Mouse (Mus musculus) liver, embryonic 16.5 days (tissue): ENCODE measurements around the gene Olfr330. TPM values are rescaled to one million over a fixed set of nuclear protein-coding genes. Genes with fewer than 3 reads are reported as not detected.
"Not testable (repeated sequence)": the region's sequence is repeated elsewhere in the genome, so short reads cannot be mapped to it uniquely, and the experiment has no call there.

Experiments
- ATAC-seq: fragments of 200-750 bp; cut with Nextera tagmentation; 2 replicates; pipeline ENCODE4 v1.8.0; 2017; ENCODE audit warnings: low read depth, mild to moderate bottlenecking, moderate number of reproducible peaks, moderate library complexity
- H3K27ac ChIP-seq: fragments of 300-500 bp; sonication (generic); 2 replicates; pipeline ENCODE4 v1.5.1; 2014; ENCODE audit warnings: mild to moderate bottlenecking, low read length
- H3K27me3 ChIP-seq: fragments of 300-500 bp; sonication (generic); 2 replicates; pipeline ENCODE4 v1.6.1; 2014; ENCODE audit warnings: low read depth, low read length, mixed read lengths; ENCODE audit not compliant: control insufficient read depth, insufficient read depth
- H3K36me3 ChIP-seq: fragments of 300-500 bp; sonication (generic); 2 replicates; pipeline ENCODE4 v1.6.1; 2014; ENCODE audit warnings: mild to moderate bottlenecking; ENCODE audit not compliant: control insufficient read depth, insufficient read depth
- H3K4me1 ChIP-seq: fragments of 300-500 bp; sonication (generic); 2 replicates; pipeline ENCODE4 v1.6.1; 2014; ENCODE audit warnings: low read depth, low read length, mixed read lengths; ENCODE audit not compliant: control insufficient read depth
- H3K4me2 ChIP-seq: fragments of 300-500 bp; sonication (generic); 2 replicates; pipeline ENCODE4 v1.6.1; 2014; ENCODE audit warnings: low read depth, low read length, mixed read lengths
- H3K4me3 ChIP-seq: fragments of 300-500 bp; sonication (generic); 2 replicates; pipeline ENCODE4 v1.5.1; 2014; ENCODE audit warnings: low read depth, mild to moderate bottlenecking, low read length
- H3K9ac ChIP-seq: fragments of 300-500 bp; sonication (generic); 2 replicates; pipeline ENCODE4 v1.6.1; 2014; ENCODE audit warnings: low read depth, low read length
- H3K9me3 ChIP-seq: fragments of 300-500 bp; sonication (generic); replicated peaks from 2 replicates; pipeline ENCODE4 v1.6.1; 2016; ENCODE audit warnings: low read length; ENCODE audit not compliant: control insufficient read depth
- WGBS: fragments of 180-500 bp; shearing (Covaris S2); extraction: QIAGEN DNeasy Blood & Tissue Kit; methylation state at CpG from one replicate; pipeline ENCODE4 v1.1.7; 2014; ENCODE audit not compliant: insufficient replicate concordance; 5-methylcytosine and 5-hydroxymethylcytosine counted together
- polyA plus RNA-seq: library from polyadenylated mRNA; unstranded; fragments of >200 nt; fragmentation: Nextera tagmentation; extraction: Ambion mirVana; gene quantifications from 2 replicates; pipeline ENCODE4 v1.2.1, GENCODE M21; 2015

The Olfr330 gene
- polyA plus RNA-seq, 1 experiment from 2014 or later, result not detected

DNA sequence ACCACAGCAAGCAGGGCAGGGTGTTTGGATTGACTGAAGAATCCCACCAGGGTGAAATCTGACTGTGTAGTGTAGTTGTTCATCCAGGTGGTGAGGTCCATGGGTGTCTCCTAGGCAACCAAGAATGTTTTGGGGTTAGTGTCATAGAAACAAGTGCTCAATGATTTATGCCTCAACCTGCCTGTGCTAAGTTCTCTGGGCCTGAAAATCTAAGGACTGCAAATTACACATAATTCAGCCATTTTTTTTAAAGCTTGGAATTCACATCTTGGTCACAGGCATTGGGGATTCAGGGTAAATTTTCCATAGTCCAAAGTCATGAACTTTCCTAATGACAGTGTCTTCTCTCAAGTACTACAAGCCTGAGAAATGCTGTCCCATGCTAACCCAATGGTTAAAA lies 32.2 kb downstream of the Olfr330 start, which contains the start of gene Olfr331:
Gene Olfr331, minus strand, starts transcription at position 101 of the 400 bp plus-strand sequence.
- H3K36me3 ChIP-seq, H3K4me1 ChIP-seq, H3K4me2 ChIP-seq, H3K9me3 ChIP-seq, H3K27me3 ChIP-seq, H3K27ac ChIP-seq, H3K9ac ChIP-seq, H3K4me3 ChIP-seq, ATAC-seq: not testable (repeated sequence)

DNA sequence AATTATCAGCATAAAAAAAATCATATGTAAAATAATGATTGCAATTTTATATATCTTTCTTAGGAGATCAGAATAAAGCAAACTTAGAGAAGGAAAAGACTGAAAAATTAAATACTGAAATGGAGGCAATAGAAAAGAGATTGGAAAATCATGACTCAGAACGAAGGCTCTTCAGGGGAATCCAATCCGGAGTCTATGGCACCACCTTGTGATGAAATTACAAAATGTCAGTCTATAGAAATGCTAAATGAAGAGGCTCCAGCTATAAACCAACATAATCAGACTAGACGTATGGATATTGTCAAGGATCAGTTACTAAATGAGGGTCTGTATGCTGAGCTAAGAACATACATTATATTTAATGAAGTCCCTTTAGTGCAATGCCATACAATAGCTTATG lies 35.3 kb downstream of the Olfr330 start:
- Histone ChIP-seq H3K4me1 (no peaks in the 10 kb centered on the region), H3K4me3 (no peak overlapping the region), H3K36me3 (no peaks in the 10 kb centered on the region), H3K9ac (no peak overlapping the region), H3K4me2 (no peak overlapping the region), H3K27me3 (no peaks in the 10 kb centered on the region), H3K27ac (no peak overlapping the region), H3K9me3 (no peaks in the 10 kb centered on the region)
- WGBS, result 44% methylated on average over 3 of the region's 3 CpGs
- ATAC-seq, result no peak

DNA sequence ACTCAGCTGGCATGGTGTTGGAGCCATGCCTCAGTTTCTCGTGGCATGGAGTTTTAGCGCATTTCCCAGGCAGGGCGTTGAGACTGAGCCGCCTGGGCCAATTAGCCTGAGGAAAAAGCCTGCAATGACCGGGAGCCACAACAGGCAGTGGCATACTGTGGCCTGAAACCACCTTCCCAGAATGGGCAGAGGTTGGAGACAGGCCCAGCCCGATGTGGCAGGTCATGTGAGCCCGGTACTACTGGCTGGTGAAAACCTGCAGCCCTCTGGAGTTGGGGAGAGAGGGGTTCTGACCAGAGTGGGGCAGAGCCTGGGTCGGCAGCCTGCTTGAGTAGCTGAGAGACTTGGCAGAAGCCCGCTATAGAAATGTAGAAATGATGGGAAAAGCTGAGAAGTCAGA lies 35.9 kb downstream of the Olfr330 start:
- 61% methylated on average over 9 of the region's 9 CpGs for WGBS
- H3K27ac ChIP-seq, result no peak overlapping the region
- no peaks in the 10 kb centered on the region for H3K27me3 ChIP-seq
- H3K9ac ChIP-seq, result no peak overlapping the region
- ATAC-seq, result no peak
- no peak overlapping the region for H3K4me3 ChIP-seq
- H3K36me3 ChIP-seq, result no peaks in the 10 kb centered on the region
- H3K4me2 ChIP-seq, result no peak overlapping the region
- H3K9me3 ChIP-seq, result no peaks in the 10 kb centered on the region
- no peaks in the 10 kb centered on the region for H3K4me1 ChIP-seq

DNA sequence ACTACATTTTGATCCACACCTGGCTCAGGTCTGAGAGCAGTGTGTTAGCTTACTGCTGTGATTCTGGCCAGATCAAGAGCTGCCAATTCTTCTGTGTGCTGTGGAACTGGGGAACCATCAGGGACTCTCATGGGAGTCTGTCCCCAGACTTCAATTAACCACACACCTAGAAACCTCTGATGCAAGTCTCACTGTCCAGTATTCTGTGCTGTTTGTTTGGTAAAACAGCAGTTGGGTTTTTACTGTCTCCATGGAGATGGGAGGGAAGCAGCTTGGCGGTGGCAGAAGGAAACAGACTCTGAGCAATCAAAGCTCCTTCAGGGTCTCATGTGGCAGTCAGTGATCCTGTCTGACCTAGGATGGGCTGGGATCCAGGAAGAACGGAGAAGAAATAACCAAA lies 42.2 kb downstream of the Olfr330 start, which contains the start of gene Olfr332:
Gene Olfr332, minus strand, starts transcription at position 101 of the 400 bp plus-strand sequence.
- H3K4me1 ChIP-seq, result no peaks in the 10 kb centered on the region
- no peak within 1 kb of the TSS for H3K4me3 ChIP-seq
- ATAC-seq, result no peak
- no peak within 1 kb of the TSS for H3K27ac ChIP-seq
- no peaks in the 10 kb centered on the region for H3K36me3 ChIP-seq
- 63% methylated on average over 2 of the region's 2 CpGs for WGBS
- no peak within 1 kb of the TSS for H3K4me2 ChIP-seq
- no peaks in the 10 kb centered on the region for H3K27me3 ChIP-seq
- H3K9me3 ChIP-seq, result no peaks in the 10 kb centered on the region
- no peak within 1 kb of the TSS for H3K9ac ChIP-seq

Other genes with a start within 250 kb of the Olfr330 start
- gene Zfp692, start 227.8 kb downstream of the Olfr330 start, polyA plus RNA-seq, result 9.8 and 10.1 TPM in 2 replicates
- 33.8 and 36.6 TPM in 2 replicates for gene Zfp672, start 204.5 kb downstream of the Olfr330 start, polyA plus RNA-seq
- gene Sh3bp5l, start 204.1 kb downstream of the Olfr330 start, polyA plus RNA-seq, result 16.8 and 17.0 TPM in 2 replicates
- gene Lypd8, start 155.8 kb downstream of the Olfr330 start, polyA plus RNA-seq, result 0.16 and 12.0 TPM in 2 replicates
- not detected in 2 replicates for gene 1810065E05Rik, start 113.7 kb downstream of the Olfr330 start, polyA plus RNA-seq
- gene Gm12253, start 102.3 kb downstream of the Olfr330 start, polyA plus RNA-seq, result not detected in 2 replicates
- gene Lypd9, start 81.9 kb downstream of the Olfr330 start, polyA plus RNA-seq, result not detected in 2 replicates
- not detected in 2 replicates for gene Olfr30, start 72.6 kb downstream of the Olfr330 start, polyA plus RNA-seq
- gene Olfr332, start 42.3 kb downstream of the Olfr330 start, polyA plus RNA-seq, result not detected in 2 replicates
- gene Olfr331, start 32.3 kb downstream of the Olfr330 start, polyA plus RNA-seq, result not detected in 2 replicates
- not detected in 2 replicates for gene Olfr329-ps, start 11.6 kb upstream of the Olfr330 start, polyA plus RNA-seq
- not detected in 2 replicates for gene Olfr328, start 20.8 kb upstream of the Olfr330 start, polyA plus RNA-seq
- not detected in 2 replicates for gene Olfr224, start 35.7 kb upstream of the Olfr330 start, polyA plus RNA-seq
- not detected in 2 replicates for gene Olfr325, start 42.9 kb upstream of the Olfr330 start, polyA plus RNA-seq
- not detected in 2 replicates for gene Olfr324, start 60.3 kb upstream of the Olfr330 start, polyA plus RNA-seq
- gene 2210407C18Rik, start 81.2 kb upstream of the Olfr330 start, polyA plus RNA-seq, result not detected in 2 replicates
- gene Olfr323, start 95.7 kb upstream of the Olfr330 start, polyA plus RNA-seq, result not detected in 2 replicates
- 12.7 and 15.7 TPM in 2 replicates for gene Trim58, start 105.6 kb upstream of the Olfr330 start, polyA plus RNA-seq
- 0.08 TPM in 1 of 2 replicates, not detected in the other for gene Olfr322, start 123.9 kb upstream of the Olfr330 start, polyA plus RNA-seq
- gene Olfr320, start 146.3 kb upstream of the Olfr330 start, polyA plus RNA-seq, result not detected in 2 replicates
- not detected in 2 replicates for gene Olfr319, start 164.3 kb upstream of the Olfr330 start, polyA plus RNA-seq
- not detected in 2 replicates for gene Olfr318, start 189.2 kb upstream of the Olfr330 start, polyA plus RNA-seq
- not detected in 2 replicates for gene Olfr317, start 204.4 kb upstream of the Olfr330 start, polyA plus RNA-seq
- not detected in 2 replicates for gene Olfr316, start 217.9 kb upstream of the Olfr330 start, polyA plus RNA-seq
- gene Olfr315, start 238.4 kb upstream of the Olfr330 start, polyA plus RNA-seq, result not detected in 2 replicates
- gene Olfr314, start 248.1 kb upstream of the Olfr330 start, polyA plus RNA-seq, result not detected in 2 replicates